Mouse (Mus musculus) left cerebral cortex, postnatal 14 days (tissue): ENCODE measurements at regions not wholly inside any gene's neighbourhood (a gene's known extent, or its start where the extent isn't known, plus 50 kb on each side); places are given as distances from the start of the nearest gene placed in this dataset.
A peak's percentile ranks its signal among the peaks of the same experiment; 100 is the strongest.

ENCODE experiments used
- DNase-seq, 2 experiments: peaks; one replicate each; pipeline ENCODE4 v3.0.0; 2021 to 2022; ENCODE audit warnings: low spot score in 2 of 2, mixed read lengths in 1 of 2
- intact Hi-C: fragments of 180-260 bp; cut with DNase I; formaldehyde crosslinking; loops from one replicate; pipeline ENCODE4 v1.15.1; 2025

- DNase-seq, result peak; percentile 64 to 75
- intact Hi-C loops, result loop anchor here (5.0 kb wide), 1 partner anchor 741 kb away; no protein-coding TSS in a partner anchor
Measured at GRCm38 (mm10) chr6:121560852-121561251, 74.3 kb upstream of the A2m start.

GRCm38 (mm10) chr6:121560393-121560793 lies 74.8 kb upstream of the A2m start:
- peak in 1 of 2 experiments; percentile 12 for DNase-seq
- intact Hi-C loops, result loop anchor here (5.0 kb wide), 1 partner anchor 742 kb away; no protein-coding TSS in a partner anchor

- DNase-seq, result peak in 1 of 2 experiments; percentile 24
- intact Hi-C loops, result loop anchor here (10.0 kb wide), 1 partner anchor 838 kb away; no protein-coding TSS in a partner anchor
Measured at GRCm38 (mm10) chr6:121556481-121556880, 78.7 kb upstream of the A2m start.

GRCm38 (mm10) chr6:121553501-121554132 lies 80.1 kb upstream of the Iqsec3 start:
- DNase-seq, result no peak
- intact Hi-C loops, result loop anchor here (10.0 kb wide), 1 partner anchor 841 kb away; no protein-coding TSS in a partner anchor

GRCm38 (mm10) chr6:121533521-121533920 lies 60.0 kb upstream of the Iqsec3 start:
- intact Hi-C loops, result loop anchor here (2.0 to 10.0 kb wide), 3 partner anchors 195 to 349 kb away; partner anchors contain the start of gene Pex26
- no peak for DNase-seq

GRCm38 (mm10) chr6:121532926-121533325 lies 59.4 kb upstream of the Iqsec3 start:
- peak; percentile 82 to 83 for DNase-seq
- intact Hi-C loops, result loop anchor here (2.0 to 10.0 kb wide), 3 partner anchors 194 to 348 kb away; partner anchors contain the start of gene Pex26

- DNase-seq, result no peak
- intact Hi-C loops, result loop anchor here (2.0 to 10.0 kb wide), 3 partner anchors 193 to 347 kb away; partner anchors contain the start of gene Pex26
Measured at GRCm38 (mm10) chr6:121531825-121532389, 58.4 kb upstream of the Iqsec3 start.

- intact Hi-C loops, result no loop called here
- no peak for DNase-seq
Measured at GRCm38 (mm10) chr6:121527281-121527680, 53.8 kb upstream of the Iqsec3 start.

- intact Hi-C loops, result no loop called here
- DNase-seq, result no peak
Measured at GRCm38 (mm10) chr6:121526121-121526520, 52.6 kb upstream of the Iqsec3 start.

GRCm38 (mm10) chr6:121524613-121524970 lies 51.1 kb upstream of the Iqsec3 start:
- no peak for DNase-seq
- intact Hi-C loops, result no loop called here

- no peak for DNase-seq
- intact Hi-C loops, result no loop called here
Measured at GRCm38 (mm10) chr6:121523882-121524612, 50.6 kb upstream of the Iqsec3 start.
